Mouse (Mus musculus) erythroblast, embryonic 14.5 days (primary cell): ENCODE measurements around the gene Ercc8.

Source experiments
- GATA1 ChIP-seq: IDR thresholded peaks from 2 replicates; pipeline ENCODE4 v1.6.1; 2012; ENCODE audit warnings: low read length, inconsistent platforms, mixed read lengths
- TAL1 ChIP-seq: IDR thresholded peaks from 3 replicates; pipeline ENCODE4 v1.6.1; 2012; ENCODE audit warnings: low read length, inconsistent platforms, mixed read lengths

DNA sequence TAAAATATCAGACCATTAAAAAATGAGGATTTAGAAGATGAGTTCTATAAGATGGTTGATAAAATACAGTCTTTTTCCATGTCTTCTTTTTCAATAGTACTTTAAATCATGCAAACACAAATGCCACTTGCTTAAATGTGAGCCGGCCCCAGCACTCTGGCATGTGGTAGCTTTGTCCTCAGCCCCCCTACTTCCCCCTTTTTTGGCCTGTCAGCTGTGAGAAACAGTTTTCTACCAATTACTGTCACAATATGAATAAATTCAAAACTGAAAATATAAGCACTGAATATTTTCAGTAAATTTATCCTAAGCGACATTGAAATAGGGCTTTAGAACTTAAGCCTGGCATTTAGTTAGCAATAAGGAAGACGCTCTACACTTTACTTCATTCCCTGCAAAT, 44.3 kb upstream of the Ercc8 start:
- TF ChIP-seq GATA1 = no peak
- TF ChIP-seq TAL1 = no peak
